Mouse (Mus musculus) liver, embryonic 13.5 days (tissue): ENCODE results near the gene Scgb1a1. TPM values are rescaled to one million over a fixed set of nuclear protein-coding genes. Genes with fewer than 3 reads are reported as not detected.

Source experiments
- ATAC-seq: fragments of 200-750 bp; cut with Nextera tagmentation; 2 replicates; pipeline ENCODE4 v1.8.0; 2017; ENCODE audit warnings: low read depth, mild to moderate bottlenecking, moderate number of reproducible peaks, moderate library complexity
- DNase-seq: peaks from one replicate; pipeline ENCODE4 v3.0.0; 2022
- H3K27ac ChIP-seq: fragments of 300-500 bp; sonication (generic); 2 replicates; pipeline ENCODE4 v1.5.1; 2015; ENCODE audit warnings: moderate library complexity, mild to moderate bottlenecking, inconsistent platforms
- H3K27me3 ChIP-seq: fragments of 300-500 bp; sonication (generic); 2 replicates; pipeline ENCODE4 v1.6.1; 2015; ENCODE audit warnings: mild to moderate bottlenecking, inconsistent platforms
- H3K36me3 ChIP-seq: fragments of 300-500 bp; sonication (generic); 2 replicates; pipeline ENCODE4 v1.6.1; 2015; ENCODE audit warnings: mild to moderate bottlenecking, inconsistent platforms
- H3K4me1 ChIP-seq: fragments of 300-500 bp; sonication (generic); replicated peaks from 2 replicates; pipeline ENCODE4 v1.6.1; 2015; ENCODE audit warnings: inconsistent platforms
- H3K4me2 ChIP-seq: fragments of 300-500 bp; sonication (generic); 2 replicates; pipeline ENCODE4 v1.6.1; 2015; ENCODE audit warnings: inconsistent platforms, mild to moderate bottlenecking, moderate library complexity
- H3K4me3 ChIP-seq: fragments of 300-500 bp; sonication (generic); replicated peaks from 2 replicates; pipeline ENCODE4 v1.5.1; 2015; ENCODE audit warnings: mild to moderate bottlenecking, inconsistent platforms
- H3K9ac ChIP-seq: fragments of 300-500 bp; sonication (generic); 2 replicates; pipeline ENCODE4 v1.6.1; 2015; ENCODE audit warnings: mild to moderate bottlenecking, inconsistent platforms
- H3K9me3 ChIP-seq: fragments of 300-500 bp; sonication (generic); replicated peaks from 2 replicates; pipeline ENCODE4 v1.6.1; 2016; ENCODE audit warnings: inconsistent platforms
- WGBS: fragments of 180-500 bp; shearing (Covaris S2); methylation state at CpG from one replicate; pipeline ENCODE4 v1.1.7; 2015; ENCODE audit not compliant: insufficient replicate concordance; 5-methylcytosine and 5-hydroxymethylcytosine counted together
- polyA plus RNA-seq: library from polyadenylated mRNA; unstranded; fragments of >200 nt; fragmentation: Nextera tagmentation; extraction: Ambion mirVana; gene quantifications from 2 replicates; pipeline ENCODE4 v1.2.1, GENCODE M21; 2015

Gene Scgb1a1
- polyA plus RNA-seq, 1 experiment from 2014 or later = not detected

GRCm38 (mm10) chr19:9035101-9035500 lies 52.7 kb downstream of the Scgb1a1 start:
- Histone ChIP-seq H3K36me3 (no peaks in the 10 kb centered on the region), H3K4me3 (no peak overlapping the region), H3K9ac (no peak overlapping the region), H3K4me1 (peaks cover 31% of the 10 kb centered on the region), H3K27me3 (no peaks in the 10 kb centered on the region), H3K27ac (no peak overlapping the region), H3K9me3 (no peaks in the 10 kb centered on the region), H3K4me2 (no peak overlapping the region)
- 66% methylated on average over 3 of the region's 3 CpGs for WGBS
- DNase-seq (no peak), ATAC-seq (no peak)

GRCm38 (mm10) chr19:9034480-9034879 lies 53.3 kb downstream of the Scgb1a1 start:
- Histone ChIP-seq H3K9ac (no peak overlapping the region), H3K9me3 (no peaks in the 10 kb centered on the region), H3K27ac (no peak overlapping the region), H3K27me3 (no peaks in the 10 kb centered on the region), H3K36me3 (no peaks in the 10 kb centered on the region), H3K4me2 (no peak overlapping the region), H3K4me1 (peaks cover 26% of the 10 kb centered on the region), H3K4me3 (no peak overlapping the region)
- 52% methylated on average over 3 of the region's 3 CpGs for WGBS
- DNase-seq = no peak
- no peak for ATAC-seq

Other genes with a start within 250 kb of the Scgb1a1 start
- 0.52 and 0.73 TPM in 2 replicates for gene Gng3, start 248.8 kb downstream of the Scgb1a1 start, polyA plus RNA-seq
- gene Lrrn4cl, start 237.2 kb downstream of the Scgb1a1 start, polyA plus RNA-seq = 0.05 and 0.18 TPM in 2 replicates
- gene Ubxn1, start 216.5 kb downstream of the Scgb1a1 start, polyA plus RNA-seq = 112 and 125 TPM in 2 replicates
- 37.8 and 38.5 TPM in 2 replicates for gene Uqcc3, start 207.0 kb downstream of the Scgb1a1 start, polyA plus RNA-seq
- gene Lbhd1, start 204.2 kb downstream of the Scgb1a1 start, polyA plus RNA-seq = 81.2 and 113 TPM in 2 replicates
- gene Gm49403, start 204.0 kb downstream of the Scgb1a1 start, polyA plus RNA-seq = not detected in 2 replicates
- 89.5 and 92.3 TPM in 2 replicates for gene 1810009A15Rik, start 199.1 kb downstream of the Scgb1a1 start, polyA plus RNA-seq
- not detected in 2 replicates for gene Gm49416, start 199.0 kb downstream of the Scgb1a1 start, polyA plus RNA-seq
- gene Ints5, start 195.0 kb downstream of the Scgb1a1 start, polyA plus RNA-seq = 26.1 and 26.5 TPM in 2 replicates
- 41.4 and 52.7 TPM in 2 replicates for gene Ganab, start 189.9 kb downstream of the Scgb1a1 start, polyA plus RNA-seq
- gene B3gat3, start 167.6 kb downstream of the Scgb1a1 start, polyA plus RNA-seq = 20.1 and 22.8 TPM in 2 replicates
- 2.7 and 2.8 TPM in 2 replicates for gene Rom1, start 158.6 kb downstream of the Scgb1a1 start, polyA plus RNA-seq
- 14.4 and 15.2 TPM in 2 replicates for gene Eml3, start 158.4 kb downstream of the Scgb1a1 start, polyA plus RNA-seq
- gene Mta2, start 146.1 kb downstream of the Scgb1a1 start, polyA plus RNA-seq = 99.5 and 114 TPM in 2 replicates
- 18.7 and 20.2 TPM in 2 replicates for gene Tut1, start 134.1 kb downstream of the Scgb1a1 start, polyA plus RNA-seq
- 298 and 320 TPM in 2 replicates for gene Eef1g, start 120.9 kb downstream of the Scgb1a1 start, polyA plus RNA-seq
- gene Ahnak, start 98.7 kb downstream of the Scgb1a1 start, polyA plus RNA-seq = 1.4 and 1.6 TPM in 2 replicates
- 11.5 and 14.9 TPM in 2 replicates for gene Asrgl1, start 47.7 kb upstream of the Scgb1a1 start, polyA plus RNA-seq